Mouse (Mus musculus): ENCODE measurements at regions not wholly inside any gene's neighbourhood (a gene's known extent, or its start where the extent isn't known, plus 50 kb on each side); places are given as distances from the start of the nearest gene placed in this dataset.

- Histone ChIP-seq H3K4me3 (no peak overlapping the region), H3K4me1 (replicated peaks) (peaks cover 8% of the 10 kb centered on the region; the same call in 1 of the 2 replicates), H3K9ac (no peak overlapping the region), H3K27me3 (replicated peaks) (no peaks in the 10 kb centered on the region), H3K9me3 (replicated peaks) (no peaks in the 10 kb centered on the region), H3K4me2 (no peak overlapping the region), H3K36me3 (no peaks in the 10 kb centered on the region), H3K27ac (ENCODE audit: poor library complexity, severe bottlenecking) (no peak overlapping the region)
- no peak for ATAC-seq (ENCODE audit: insufficient number of reproducible peaks, low FRiP score)
- WGBS = 75% methylated on average over 7 of the region's 7 CpGs
Measured at GRCm38 (mm10) chr2:51566554-51567246, 60.6 kb upstream of the Tas2r134 start.

GRCm38 (mm10) chr2:51563881-51564280, 63.4 kb upstream of the Tas2r134 start:
- Histone ChIP-seq H3K9me3 (replicated peaks) (no peaks in the 10 kb centered on the region), H3K4me2 (no peak overlapping the region), H3K27ac (ENCODE audit: poor library complexity, severe bottlenecking) (no peak overlapping the region), H3K9ac (no peak overlapping the region), H3K27me3 (replicated peaks) (no peaks in the 10 kb centered on the region), H3K4me1 (replicated peaks) (peaks cover 8% of the 10 kb centered on the region; the same call in 1 of the 2 replicates), H3K36me3 (no peaks in the 10 kb centered on the region), H3K4me3 (no peak overlapping the region)
- 68% methylated on average over 5 of the region's 5 CpGs for WGBS
- ATAC-seq (ENCODE audit: insufficient number of reproducible peaks, low FRiP score) = no peak

GRCm38 (mm10) chr2:51563240-51563639, 64.1 kb upstream of the Tas2r134 start:
- H3K27me3 ChIP-seq (replicated peaks) = no peaks in the 10 kb centered on the region
- no peak for ATAC-seq (ENCODE audit: insufficient number of reproducible peaks, low FRiP score)
- no peak overlapping the region for H3K4me3 ChIP-seq
- no peak overlapping the region for H3K27ac ChIP-seq (ENCODE audit: poor library complexity, severe bottlenecking)
- H3K4me1 ChIP-seq (replicated peaks) = peaks cover 8% of the 10 kb centered on the region; the same call in 1 of the 2 replicates
- no peaks in the 10 kb centered on the region for H3K36me3 ChIP-seq
- 94% methylated on average over 1 of the region's 1 CpGs for WGBS
- no peak overlapping the region for H3K4me2 ChIP-seq
- no peak overlapping the region for H3K9ac ChIP-seq
- no peaks in the 10 kb centered on the region for H3K9me3 ChIP-seq (replicated peaks)

- Histone ChIP-seq H3K27ac (ENCODE audit: poor library complexity, severe bottlenecking) (no peak overlapping the region), H3K9me3 (replicated peaks) (no peaks in the 10 kb centered on the region), H3K9ac (no peak overlapping the region), H3K4me1 (replicated peaks) (no peaks in the 10 kb centered on the region), H3K4me3 (no peak overlapping the region), H3K36me3 (no peaks in the 10 kb centered on the region), H3K27me3 (replicated peaks) (no peaks in the 10 kb centered on the region), H3K4me2 (no peak overlapping the region)
- WGBS = 75% methylated on average over 7 of the region's 7 CpGs
- no peak for ATAC-seq (ENCODE audit: insufficient number of reproducible peaks, low FRiP score)
Measured at GRCm38 (mm10) chr2:51550863-51551262, 76.4 kb upstream of the Tas2r134 start.

GRCm38 (mm10) chr2:51549125-51549524, 78.2 kb upstream of the Tas2r134 start:
- H3K4me3 ChIP-seq = no peak overlapping the region
- H3K27me3 ChIP-seq (replicated peaks) = no peaks in the 10 kb centered on the region
- no peaks in the 10 kb centered on the region for H3K9me3 ChIP-seq (replicated peaks)
- ATAC-seq (ENCODE audit: insufficient number of reproducible peaks, low FRiP score) = no peak
- H3K27ac ChIP-seq (ENCODE audit: poor library complexity, severe bottlenecking) = no peak overlapping the region
- no peak overlapping the region for H3K9ac ChIP-seq
- H3K36me3 ChIP-seq = no peaks in the 10 kb centered on the region
- no peak overlapping the region for H3K4me2 ChIP-seq
- H3K4me1 ChIP-seq (replicated peaks) = no peaks in the 10 kb centered on the region
- WGBS = 72% methylated on average over 5 of the region's 5 CpGs

- Histone ChIP-seq H3K9ac (no peak overlapping the region), H3K4me3 (no peak overlapping the region), H3K4me2 (no peak overlapping the region), H3K27ac (ENCODE audit: poor library complexity, severe bottlenecking) (no peak overlapping the region), H3K27me3 (replicated peaks) (no peaks in the 10 kb centered on the region), H3K4me1 (replicated peaks) (no peaks in the 10 kb centered on the region), H3K36me3 (no peaks in the 10 kb centered on the region), H3K9me3 (replicated peaks) (no peaks in the 10 kb centered on the region)
- no peak for ATAC-seq (ENCODE audit: insufficient number of reproducible peaks, low FRiP score)
- 84% methylated on average over 3 of the region's 3 CpGs for WGBS
Measured at GRCm38 (mm10) chr2:51546181-51546580, 81.1 kb upstream of the Tas2r134 start.

- no peaks in the 10 kb centered on the region for H3K4me1 ChIP-seq (replicated peaks)
- WGBS = 57% methylated on average over 1 of the region's 1 CpGs
- H3K9ac ChIP-seq = no peak overlapping the region
- peaks cover 4% of the 10 kb centered on the region; the same call in 1 of the 2 replicates for H3K9me3 ChIP-seq (replicated peaks)
- ATAC-seq (ENCODE audit: insufficient number of reproducible peaks, low FRiP score) = no peak
- no peaks in the 10 kb centered on the region for H3K27me3 ChIP-seq (replicated peaks)
- H3K36me3 ChIP-seq = no peaks in the 10 kb centered on the region
- no peak overlapping the region for H3K4me3 ChIP-seq
- H3K4me2 ChIP-seq = no peak overlapping the region
- no peak overlapping the region for H3K27ac ChIP-seq (ENCODE audit: poor library complexity, severe bottlenecking)
Measured at GRCm38 (mm10) chr2:51543949-51544348, 83.4 kb upstream of the Tas2r134 start.

GRCm38 (mm10) chr2:51542272-51542671, 85.0 kb upstream of the Tas2r134 start:
- H3K36me3 ChIP-seq = no peaks in the 10 kb centered on the region
- H3K4me1 ChIP-seq (replicated peaks) = no peaks in the 10 kb centered on the region
- no peaks in the 10 kb centered on the region for H3K27me3 ChIP-seq (replicated peaks)
- no peak overlapping the region for H3K27ac ChIP-seq (ENCODE audit: poor library complexity, severe bottlenecking)
- H3K4me3 ChIP-seq = no peak overlapping the region
- no peak for ATAC-seq (ENCODE audit: insufficient number of reproducible peaks, low FRiP score)
- H3K4me2 ChIP-seq = no peak overlapping the region
- 69% methylated on average over 4 of the region's 4 CpGs for WGBS
- H3K9ac ChIP-seq = no peak overlapping the region
- peaks cover 6% of the 10 kb centered on the region; the same call in 1 of the 2 replicates for H3K9me3 ChIP-seq (replicated peaks)

- whole genome bisulfite sequencing = 72% methylated on average over 11 of the region's 11 CpGs
- no peak for ATAC-seq (ENCODE audit: insufficient number of reproducible peaks, low FRiP score)
Measured at GRCm38 (mm10) chr2:51532709-51533414, 94.4 kb upstream of the Tas2r134 start.

GRCm38 (mm10) chr2:51531106-51531839, 96.0 kb upstream of the Tas2r134 start:
- Histone ChIP-seq H3K4me3 (no peak overlapping the region), H3K27me3 (replicated peaks) (no peaks in the 10 kb centered on the region), H3K27ac (ENCODE audit: poor library complexity, severe bottlenecking) (no peak overlapping the region), H3K9ac (no peak overlapping the region), H3K4me2 (no peak overlapping the region), H3K9me3 (replicated peaks) (no peaks in the 10 kb centered on the region), H3K36me3 (no peaks in the 10 kb centered on the region), H3K4me1 (replicated peaks) (peaks cover 8% of the 10 kb centered on the region)
- ATAC-seq (ENCODE audit: insufficient number of reproducible peaks, low FRiP score) = no peak
- WGBS = 48% methylated on average over 10 of the region's 10 CpGs

More at GRCm38 (mm10) chr2:51532709-51533414, 94.4 kb upstream of the Tas2r134 start:
- H3K4me1 ChIP-seq (replicated peaks) = peaks cover 8% of the 10 kb centered on the region
- no peaks in the 10 kb centered on the region for H3K27me3 ChIP-seq (replicated peaks)
- no peak overlapping the region for H3K4me2 ChIP-seq
- no peaks in the 10 kb centered on the region for H3K9me3 ChIP-seq (replicated peaks)
- H3K9ac ChIP-seq = no peak overlapping the region
- no peaks in the 10 kb centered on the region for H3K36me3 ChIP-seq
- no peak overlapping the region for H3K27ac ChIP-seq (ENCODE audit: poor library complexity, severe bottlenecking)
- H3K4me3 ChIP-seq = no peak overlapping the region

- Histone ChIP-seq H3K9me3 (replicated peaks) (no peaks in the 10 kb centered on the region), H3K27me3 (replicated peaks) (no peaks in the 10 kb centered on the region), H3K4me2 (no peak overlapping the region), H3K36me3 (no peaks in the 10 kb centered on the region), H3K27ac (ENCODE audit: poor library complexity, severe bottlenecking) (no peak overlapping the region), H3K9ac (no peak overlapping the region), H3K4me1 (replicated peaks) (no peaks in the 10 kb centered on the region), H3K4me3 (no peak overlapping the region)
- no peak for ATAC-seq (ENCODE audit: insufficient number of reproducible peaks, low FRiP score)
- WGBS = 78% methylated on average over 3 of the region's 3 CpGs
Measured at GRCm38 (mm10) chr2:51522766-51523165, 104.5 kb upstream of the Tas2r134 start.

Data from heart, embryonic 12.5 days (tissue).